Mouse (Mus musculus) CD8-positive naive resting alpha-beta T cell, adult 57 days (primary cell): Measurements from ENCODE around the gene Olfr145. TPM values are rescaled to one million over a fixed set of nuclear protein-coding genes. Genes with fewer than 3 reads are reported as not detected.

Experiments used
- total RNA-seq: library from RNA; stranded (reverse); gene quantifications from one replicate; pipeline ENCODE4 v1.2.4, GENCODE M21; 2023

Olfr145 gene
- total RNA-seq, result not detected

GRCm38 (mm10) chr9:37896661-37897060 lies at the start of gene Olfr145:
Gene Olfr145, plus strand, starts transcription at chr9:37896724.

GRCm38 (mm10) chr9:37853969-37854368 lies 42.6 kb upstream of the Olfr145 start, which contains the start of gene Olfr877:
Gene Olfr877, plus strand, starts transcription at chr9:37854269.

GRCm38 (mm10) chr9:37917540-37917939 lies 21.0 kb downstream of the Olfr145 start, which contains the start of gene Olfr878:
Gene Olfr878, plus strand, starts transcription at chr9:37917840.

Other genes starting within 250 kb of the Olfr145 start
- gene Tbrg1, start 239.4 kb upstream of the Olfr145 start, total RNA-seq, result 83.6 TPM
- gene Panx3, start 227.5 kb upstream of the Olfr145 start, total RNA-seq, result not detected
- not detected for gene Olfr160, start 180.5 kb upstream of the Olfr145 start, total RNA-seq
- gene Olfr874, start 151.6 kb upstream of the Olfr145 start, total RNA-seq, result not detected
- not detected for gene Olfr875, start 124.9 kb upstream of the Olfr145 start, total RNA-seq
- not detected for gene Olfr876, start 93.7 kb upstream of the Olfr145 start, total RNA-seq
- not detected for gene Olfr877, start 42.5 kb upstream of the Olfr145 start, total RNA-seq
- gene Olfr878, start 21.1 kb downstream of the Olfr145 start, total RNA-seq, result not detected
- not detected for gene Olfr881, start 95.1 kb downstream of the Olfr145 start, total RNA-seq
- gene Olfr883, start 129.1 kb downstream of the Olfr145 start, total RNA-seq, result not detected
- not detected for gene Olfr884, start 149.8 kb downstream of the Olfr145 start, total RNA-seq
- not detected for gene Olfr885, start 164.6 kb downstream of the Olfr145 start, total RNA-seq
- not detected for gene Olfr887, start 187.3 kb downstream of the Olfr145 start, total RNA-seq
- not detected for gene Olfr888, start 211.4 kb downstream of the Olfr145 start, total RNA-seq
- gene Olfr889, start 218.5 kb downstream of the Olfr145 start, total RNA-seq, result not detected
- gene Olfr890, start 245.8 kb downstream of the Olfr145 start, total RNA-seq, result not detected